Mouse (Mus musculus): ENCODE measurements around the gene Arid5b.
A peak's percentile ranks its signal among the peaks of the same experiment; 100 is the strongest.

Arid5b gene

DNA sequence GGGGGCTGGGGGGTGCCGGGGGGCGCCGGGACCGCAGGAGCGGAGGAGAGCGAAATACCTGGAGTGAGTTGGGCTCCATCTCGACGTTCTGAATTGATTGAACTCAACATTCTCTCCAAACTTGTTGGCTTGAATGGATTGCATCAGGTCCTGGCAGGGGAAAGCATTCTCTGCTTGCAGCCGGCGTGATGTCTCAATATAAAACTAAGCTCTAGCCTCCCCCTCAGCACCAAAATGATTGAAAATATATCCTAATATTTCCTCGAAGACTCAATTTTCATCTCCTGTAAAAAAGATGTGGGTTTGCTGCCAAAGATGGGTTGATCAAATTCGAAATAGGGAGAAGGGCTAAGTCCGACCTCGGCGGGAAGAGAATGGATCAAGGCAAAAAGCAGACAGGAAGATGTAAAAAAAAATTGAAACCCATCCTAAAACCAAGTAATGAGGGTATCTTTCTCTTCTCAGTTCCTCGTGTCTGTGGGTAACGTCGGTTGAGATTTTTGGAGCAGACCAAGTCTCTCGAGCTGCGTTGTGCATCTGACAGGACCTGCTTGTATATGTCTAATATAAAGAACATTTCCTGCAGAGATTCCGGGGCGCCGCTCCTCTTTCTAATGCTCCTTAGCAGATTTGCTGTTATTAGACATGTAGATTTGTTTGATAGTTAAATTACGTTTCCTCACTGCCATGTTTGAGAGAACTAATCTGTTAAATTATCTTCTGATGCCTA is at the start of gene Arid5b:
Gene Arid5b (minus strand): TSS at position 109 of the 730 bp plus-strand sequence.
- DNase-seq (ENCODE audit: extremely low spot score, low read depth, low spot score), result no peak

DNA sequence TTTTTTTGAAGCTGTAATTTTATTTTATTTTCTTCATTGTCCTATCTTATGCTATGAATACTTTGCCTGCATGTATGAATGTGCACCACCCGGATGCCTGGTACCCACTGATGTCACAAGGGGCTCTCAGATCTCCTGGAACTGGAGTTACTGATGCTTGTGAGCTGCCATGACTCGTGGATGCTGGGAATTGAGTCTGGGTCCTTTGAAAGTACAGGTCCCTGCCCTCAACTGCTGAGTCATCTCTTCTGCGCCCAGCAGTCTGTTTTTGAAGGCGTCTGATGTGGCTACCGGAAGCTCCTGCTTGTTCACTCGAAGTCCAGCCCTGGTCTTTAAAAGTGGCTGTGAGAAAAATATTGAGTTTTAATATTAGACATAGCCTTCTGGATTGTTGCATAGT is 46.8 kb upstream of the Arid5b start:
- DNase-seq (ENCODE audit: extremely low spot score, low read depth, low spot score), result no peak

DNA sequence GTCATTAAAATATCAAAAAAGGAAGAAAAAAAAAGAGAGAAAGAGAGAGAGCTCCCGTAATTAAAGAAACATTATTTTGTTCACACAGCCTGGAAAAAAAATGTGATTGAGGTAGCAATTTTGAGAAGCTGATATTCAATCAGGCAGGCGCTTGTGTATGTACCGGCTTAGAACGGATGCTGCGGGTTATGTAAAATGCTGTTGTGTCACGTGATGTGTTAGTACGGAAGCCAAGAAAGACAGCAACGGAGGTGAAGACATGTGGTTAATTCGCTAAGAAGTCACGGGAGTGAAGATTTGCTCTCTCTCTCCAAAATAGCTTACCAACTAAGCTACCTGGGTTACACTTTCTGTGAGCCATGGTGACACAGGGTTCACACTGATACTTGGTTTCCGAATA is 45.5 kb upstream of the Arid5b start:
- no peak for DNase-seq (ENCODE audit: extremely low spot score, low read depth, low spot score)

DNA sequence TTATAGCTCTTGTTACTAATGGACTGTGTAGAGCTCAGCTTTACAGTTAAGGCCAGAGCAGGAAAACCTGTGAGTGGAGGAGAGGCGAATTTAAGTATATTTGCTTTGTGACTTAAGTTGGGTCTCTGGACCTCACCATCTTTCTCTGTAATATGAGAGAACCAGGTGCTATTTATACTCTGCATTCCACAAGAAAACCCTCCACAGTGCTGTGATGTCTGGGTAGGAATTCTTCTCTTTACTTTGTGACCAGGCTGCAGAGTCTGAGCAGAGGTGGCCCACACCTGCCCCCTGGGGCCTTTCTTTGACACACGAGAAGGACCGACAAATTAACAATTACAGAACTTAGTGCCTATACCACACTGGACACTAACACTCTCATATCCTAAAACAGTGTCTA is 44.6 kb upstream of the Arid5b start:
- DNase-seq (ENCODE audit: extremely low spot score, low read depth, low spot score), result no peak

DNA sequence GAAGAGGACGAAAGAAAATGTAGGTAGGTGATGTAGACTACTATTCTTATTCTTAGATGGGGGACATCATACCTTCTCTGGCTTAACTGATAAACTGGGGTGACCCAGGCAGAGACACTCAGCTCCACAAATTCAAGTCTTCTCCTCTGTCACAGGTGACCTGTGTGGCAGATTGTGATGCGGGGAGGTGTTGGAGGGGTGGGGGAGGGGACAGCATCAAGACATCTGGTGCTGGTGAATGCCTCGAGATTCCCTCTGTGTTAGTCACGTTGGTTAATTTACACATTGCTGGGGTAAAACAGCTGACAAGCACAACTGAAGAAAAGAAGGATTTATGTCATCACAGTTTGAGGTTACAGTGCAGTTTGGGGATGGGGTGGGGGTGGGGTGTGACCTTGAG is 42.4 kb upstream of the Arid5b start:
- DNase-seq (ENCODE audit: extremely low spot score, low read depth, low spot score), result no peak

DNA sequence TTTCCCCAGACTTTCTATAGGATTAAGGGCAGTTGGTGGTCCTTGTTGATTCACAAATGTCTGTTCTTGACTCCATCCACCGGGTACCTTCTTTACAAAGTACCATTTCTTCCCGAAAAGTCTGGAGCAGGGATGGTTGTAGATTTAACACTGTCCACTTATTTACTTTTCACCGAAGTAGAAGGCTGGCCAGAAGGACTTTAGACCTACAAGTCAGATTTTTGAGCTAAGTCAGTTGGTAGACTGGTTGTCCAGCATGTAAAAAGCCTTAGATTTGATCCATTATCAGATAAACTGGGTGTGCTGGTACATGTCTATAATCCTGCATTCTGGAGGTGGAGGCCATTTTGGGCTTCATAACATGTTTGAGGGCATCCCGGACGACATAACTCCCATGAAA is 42.0 kb upstream of the Arid5b start:
- no peak for DNase-seq (ENCODE audit: extremely low spot score, low read depth, low spot score)

DNA sequence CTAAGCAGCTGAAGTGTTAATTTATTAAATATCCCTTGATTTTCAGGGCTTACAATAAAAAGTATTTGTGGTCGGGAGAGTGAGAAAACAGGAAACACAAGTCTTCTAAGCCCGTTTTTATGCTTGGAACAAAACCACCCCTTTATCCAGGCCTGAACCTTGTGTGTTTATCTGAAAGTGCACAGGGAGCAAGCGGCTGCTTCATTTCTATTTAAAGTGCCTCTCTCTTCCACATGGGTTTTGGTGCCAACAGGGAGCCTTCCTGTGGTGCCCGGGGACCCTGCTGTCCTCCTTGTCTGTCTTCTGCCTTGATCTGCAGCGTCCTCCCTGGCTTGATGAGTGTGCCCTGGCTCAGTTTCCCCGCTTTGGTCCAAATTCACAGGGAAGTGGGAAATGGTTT is 40.9 kb upstream of the Arid5b start:
- no peak for DNase-seq (ENCODE audit: extremely low spot score, low read depth, low spot score)

DNA sequence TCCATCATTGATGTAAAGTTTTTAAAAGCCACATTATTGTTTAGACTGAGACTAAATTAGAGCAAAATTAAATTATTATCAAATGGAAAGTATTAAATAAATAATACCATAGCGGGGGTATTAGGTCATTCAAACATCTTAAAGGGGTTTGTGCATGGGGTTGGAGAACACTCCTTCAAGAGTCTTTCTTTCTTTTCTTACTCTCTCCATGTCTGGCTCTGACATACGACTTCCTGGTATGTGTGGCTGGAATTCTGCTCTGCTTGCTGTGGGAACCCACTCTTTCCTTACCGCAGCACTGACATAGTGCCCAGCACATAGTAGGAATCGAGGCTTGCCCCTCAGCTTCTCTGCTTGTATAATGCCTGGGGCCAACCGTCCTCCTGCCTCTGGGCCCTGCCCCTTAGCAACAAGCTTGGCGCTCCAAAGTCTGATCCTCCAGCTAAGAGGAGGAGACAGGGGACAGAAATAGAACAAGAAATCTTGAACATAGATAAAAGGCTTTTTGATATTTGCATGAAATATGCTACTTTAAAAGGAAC is 40.0 kb upstream of the Arid5b start:
- no peak for DNase-seq (ENCODE audit: extremely low spot score, low read depth, low spot score)

DNA sequence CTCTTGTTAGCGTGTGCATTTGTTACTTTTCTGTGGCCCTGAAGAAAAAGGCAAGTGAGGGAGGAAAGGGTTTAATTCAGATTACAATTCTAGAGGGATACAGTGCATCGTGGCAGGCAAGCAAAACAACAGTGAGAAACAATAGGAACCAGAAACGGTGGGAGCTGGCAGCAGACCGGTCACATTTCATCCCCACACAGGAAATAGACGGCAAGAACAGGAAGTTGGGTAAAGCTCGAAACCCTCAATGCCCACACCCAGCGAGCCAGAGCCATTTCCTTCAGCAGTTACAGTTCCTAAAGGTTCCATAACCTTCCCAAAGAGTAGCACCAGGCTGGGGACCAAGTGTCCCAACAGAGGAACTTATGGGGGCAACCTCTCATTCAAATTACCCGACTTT is 34.2 kb upstream of the Arid5b start:
- DNase-seq (ENCODE audit: extremely low spot score, low read depth, low spot score), result no peak

DNA sequence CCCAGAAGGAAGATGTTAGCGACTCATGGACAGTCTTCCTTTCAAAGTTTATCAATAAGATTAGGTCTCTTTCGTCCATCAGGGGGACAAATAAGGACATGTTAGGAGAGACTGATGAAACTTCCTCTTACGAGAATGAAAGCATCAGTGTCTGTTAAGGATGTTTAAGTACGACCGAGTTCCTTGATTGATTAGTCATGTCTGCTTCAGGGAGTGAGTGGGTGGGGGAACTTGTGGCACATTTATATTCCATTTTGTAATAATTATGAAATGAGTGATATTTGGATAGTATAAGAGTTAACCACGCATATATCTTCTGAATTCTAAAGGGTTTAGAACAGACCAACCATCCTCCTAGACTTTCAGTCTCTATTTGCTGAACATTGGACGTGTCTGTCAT is 22.5 kb upstream of the Arid5b start:
- DNase-seq (ENCODE audit: extremely low spot score, low read depth, low spot score), result no peak

DNA sequence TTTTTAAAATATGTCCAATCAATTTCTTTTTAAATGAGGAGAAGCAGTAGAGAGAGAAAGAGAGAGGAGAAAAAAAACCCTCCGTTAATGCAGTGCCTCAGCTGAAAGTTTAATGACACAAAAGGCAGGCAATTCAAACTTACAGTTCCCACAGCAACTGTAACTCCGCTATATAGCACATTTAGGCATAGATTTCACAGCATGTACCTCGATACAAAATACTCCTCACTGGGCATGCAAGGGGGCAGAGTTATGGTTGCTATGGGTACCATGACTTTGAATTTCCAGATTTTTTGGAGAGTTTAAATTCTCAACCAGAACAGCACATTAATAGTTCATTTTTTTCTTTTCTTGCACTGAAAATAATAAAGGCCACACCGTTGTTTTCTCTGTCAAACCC is 10.9 kb upstream of the Arid5b start:
- DNase-seq (ENCODE audit: extremely low spot score, low read depth, low spot score), result no peak

DNA sequence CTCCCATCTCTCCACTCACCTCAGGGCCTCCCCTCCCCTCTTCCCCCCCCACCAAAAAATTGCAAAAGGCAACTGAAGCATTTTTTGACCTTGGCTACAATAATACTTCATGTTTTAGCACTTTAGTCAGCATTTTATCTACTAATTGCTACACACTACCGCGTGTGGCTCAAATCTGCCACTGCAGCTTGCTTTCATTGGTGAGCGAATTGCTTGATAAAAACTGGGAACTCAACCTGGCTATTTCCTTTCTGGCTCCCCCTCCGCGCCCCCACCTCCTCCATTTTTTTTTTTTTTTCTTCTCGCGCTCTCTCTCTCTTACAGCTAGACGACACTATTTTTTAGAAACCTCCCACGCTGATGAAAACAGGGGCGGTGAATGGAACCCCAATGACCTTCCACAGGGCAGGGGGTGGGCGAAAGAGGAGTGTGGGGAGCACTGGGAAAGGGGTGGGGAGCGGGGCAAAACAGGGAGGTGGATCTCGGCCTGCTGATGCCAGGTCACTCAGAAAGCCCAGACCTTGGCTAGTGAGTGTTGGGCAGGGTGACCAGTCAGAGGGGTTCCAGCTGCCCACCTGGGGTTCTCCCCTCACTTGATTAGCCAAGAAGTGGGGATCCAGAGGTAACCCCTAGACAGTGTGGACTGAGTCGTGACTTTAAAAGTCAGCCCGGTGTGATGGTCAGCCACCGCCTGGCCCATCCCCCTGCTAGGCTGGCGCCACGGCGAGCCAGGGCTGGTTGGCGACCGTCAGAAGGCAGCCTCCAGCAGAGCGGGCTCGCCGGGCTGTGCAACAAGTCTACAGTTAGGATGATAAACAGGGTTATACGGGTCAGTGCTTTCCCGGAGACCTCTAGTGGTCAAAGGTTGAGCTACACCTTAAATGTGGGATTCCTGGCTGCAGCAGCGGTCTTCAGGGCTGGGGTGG is 4.2 kb upstream of the Arid5b start:
- DNase-seq (ENCODE audit: extremely low spot score, low read depth, low spot score), result peak; percentile 91

DNA sequence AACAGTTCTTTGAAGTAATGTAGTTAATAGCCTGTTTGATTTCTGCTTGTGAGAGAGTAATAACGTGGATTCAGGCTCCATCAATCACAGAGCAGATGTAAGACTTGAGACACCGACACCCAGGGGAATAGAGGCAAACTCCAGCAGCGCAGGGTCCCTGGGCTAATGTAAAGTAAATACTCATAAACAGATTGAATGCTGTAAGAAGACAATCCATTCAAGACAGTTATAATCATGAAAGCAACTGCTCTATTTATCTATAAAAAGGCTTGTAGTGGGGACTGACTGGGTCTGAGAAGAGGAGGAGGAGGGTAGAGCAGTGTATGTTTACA is 3.2 kb upstream of the Arid5b start:
- DNase-seq (ENCODE audit: extremely low spot score, low read depth, low spot score), result no peak

DNA sequence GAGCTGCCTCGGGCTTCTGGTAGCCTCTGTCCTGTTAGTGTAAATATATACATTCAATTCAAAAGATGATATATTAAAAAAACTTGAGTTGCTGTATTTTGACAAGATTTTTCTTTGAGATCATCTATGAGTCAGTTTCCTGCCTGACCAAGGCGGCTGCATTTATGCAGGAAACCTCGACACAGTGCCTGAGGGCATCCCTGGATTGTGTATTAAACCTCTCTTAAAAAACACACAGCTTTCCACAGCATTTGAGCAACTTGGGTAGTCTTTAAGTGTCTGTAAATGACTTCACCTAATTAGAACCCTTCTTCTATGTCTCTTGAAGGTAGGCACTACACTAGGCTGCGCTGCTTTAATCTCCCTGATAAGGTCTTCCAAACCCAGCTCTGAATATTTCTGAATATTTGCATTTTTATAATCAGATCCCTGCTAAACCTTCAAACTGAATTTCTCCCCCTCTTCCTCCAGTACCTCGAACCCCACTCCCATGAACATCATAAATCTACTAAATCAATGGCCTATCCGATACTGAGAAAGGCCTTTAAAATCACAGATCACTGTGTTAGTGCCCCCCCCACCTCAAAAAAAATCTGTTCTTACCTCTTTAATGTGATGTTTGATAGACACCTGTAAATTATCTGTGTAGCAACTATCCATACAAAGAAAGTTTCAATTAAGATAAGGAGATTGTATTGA is 2.7 kb upstream of the Arid5b start:
- DNase-seq (ENCODE audit: extremely low spot score, low read depth, low spot score), result no peak

DNA sequence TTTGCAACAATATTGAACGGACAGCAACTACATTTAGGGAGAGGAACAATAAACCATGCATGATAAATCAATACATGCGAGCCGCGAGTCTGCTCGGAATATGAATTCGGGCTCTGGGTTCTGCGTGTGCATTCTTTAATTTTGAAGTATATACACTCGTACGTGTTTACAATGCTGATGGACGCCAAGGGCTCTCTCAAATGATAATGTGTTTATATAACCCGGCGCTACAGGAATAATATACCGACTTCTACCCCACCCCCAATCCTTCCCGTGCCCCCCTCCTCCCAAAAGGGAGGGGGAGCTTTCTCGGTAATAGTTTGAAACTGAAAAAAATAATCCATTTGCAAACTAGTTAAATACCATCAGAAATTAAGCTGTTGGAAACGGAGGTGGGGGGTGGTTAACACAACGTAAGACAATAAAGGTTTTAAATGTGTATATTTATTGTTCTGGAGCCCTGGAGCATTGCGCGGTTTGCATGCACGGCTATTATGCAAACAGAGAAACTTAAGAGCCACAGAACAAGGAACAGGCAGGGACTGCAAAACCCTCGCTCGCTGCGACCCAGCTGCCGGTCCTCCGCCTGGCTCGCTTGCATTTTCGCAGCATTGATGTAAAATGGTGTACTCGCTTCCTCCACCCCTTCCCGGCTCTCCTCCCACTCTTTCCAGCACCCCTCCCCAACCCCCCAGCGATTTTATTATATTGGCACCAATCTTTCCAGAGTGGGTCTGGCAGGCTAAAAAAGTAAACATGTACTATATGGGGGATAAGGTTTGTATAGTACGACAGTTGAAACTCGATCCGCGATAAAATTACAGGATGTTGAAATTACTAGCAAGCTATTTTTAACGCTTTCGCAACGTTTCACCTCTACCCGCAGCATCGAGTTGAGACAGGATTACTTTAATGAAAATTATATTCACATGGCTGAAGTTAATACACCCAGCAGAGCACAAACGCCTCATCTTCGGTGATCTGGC is 1.3 kb upstream of the Arid5b start:
- no peak for DNase-seq (ENCODE audit: extremely low spot score, low read depth, low spot score)

DNA sequence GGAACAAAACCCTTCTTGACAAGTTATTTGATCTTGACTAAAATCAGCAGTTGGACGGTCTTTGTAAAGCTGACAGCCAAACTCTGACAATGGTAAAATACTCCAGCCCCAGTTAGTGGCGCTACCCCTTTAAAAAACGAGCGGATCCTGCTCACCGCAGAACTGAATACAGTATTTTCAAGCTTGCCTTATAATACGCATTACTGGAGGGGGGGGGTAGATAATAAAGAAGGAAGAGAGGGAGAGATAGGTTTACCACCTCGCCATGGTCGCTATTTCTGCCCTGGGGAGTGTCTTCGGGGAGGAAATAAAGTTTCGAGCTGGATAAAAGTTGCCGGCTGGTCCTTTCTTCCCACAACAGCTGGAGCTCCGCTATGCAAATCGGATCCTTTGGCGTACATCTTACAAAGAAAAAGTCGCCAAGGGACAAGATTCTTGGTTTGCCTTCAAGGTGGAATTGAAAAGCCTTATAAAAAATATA is 829 bp downstream of the Arid5b start:
- no peak for DNase-seq (ENCODE audit: extremely low spot score, low read depth, low spot score)

DNA sequence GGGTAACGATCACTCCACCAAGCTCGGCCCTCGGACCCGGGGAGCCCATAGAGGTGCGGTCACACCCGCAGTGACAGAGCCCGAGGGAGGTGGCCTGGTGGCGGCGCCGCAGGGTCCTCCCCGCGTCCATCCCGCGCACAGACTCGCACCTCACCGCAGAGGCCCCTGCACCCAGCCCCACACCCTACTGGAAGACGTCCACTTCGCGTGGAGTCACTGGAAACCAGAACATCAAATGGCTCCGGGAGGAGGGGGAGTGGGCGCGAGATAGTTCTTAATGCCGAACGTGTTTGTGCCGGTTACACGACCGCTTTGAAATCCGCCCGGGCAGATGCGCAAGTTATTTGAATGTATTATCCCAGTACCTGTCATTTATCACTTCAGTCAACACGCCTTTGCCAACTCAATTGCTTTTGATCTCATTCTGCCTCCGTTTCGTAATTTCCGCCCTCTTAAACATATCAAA is 1.5 kb downstream of the Arid5b start:
- no peak for DNase-seq (ENCODE audit: extremely low spot score, low read depth, low spot score)

DNA sequence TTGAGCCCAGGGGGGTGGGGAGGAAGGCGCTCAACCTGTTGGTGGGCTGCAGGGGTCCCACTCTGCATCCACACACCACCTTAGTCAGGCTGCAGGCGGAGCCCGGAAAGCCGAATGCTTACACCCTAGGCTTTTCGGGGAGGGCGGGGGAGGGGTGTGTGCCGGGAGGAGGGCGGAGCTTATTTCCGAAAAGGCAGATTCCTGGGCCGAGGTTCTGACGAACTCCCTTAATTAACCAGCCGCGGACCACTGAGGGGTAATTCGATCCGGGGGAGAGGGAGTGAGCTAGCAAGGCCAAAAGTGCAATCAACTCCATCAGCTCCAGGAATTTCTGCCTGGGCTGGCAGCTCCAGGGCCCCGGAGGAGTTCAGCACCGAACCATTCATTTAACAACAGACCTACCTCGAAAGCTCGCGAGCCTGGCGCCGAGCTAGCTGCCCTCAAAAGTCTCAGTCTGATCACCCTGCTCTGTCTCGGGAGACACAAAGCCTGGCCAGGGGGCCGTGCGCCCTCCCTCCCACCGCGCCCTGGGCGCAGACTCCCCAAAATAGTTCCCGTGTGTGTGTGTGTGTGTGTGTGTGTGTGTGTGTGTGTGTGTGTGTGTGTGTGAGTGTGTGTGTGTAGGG is 2.1 kb downstream of the Arid5b start:
- no peak for DNase-seq (ENCODE audit: extremely low spot score, low read depth, low spot score)

DNA sequence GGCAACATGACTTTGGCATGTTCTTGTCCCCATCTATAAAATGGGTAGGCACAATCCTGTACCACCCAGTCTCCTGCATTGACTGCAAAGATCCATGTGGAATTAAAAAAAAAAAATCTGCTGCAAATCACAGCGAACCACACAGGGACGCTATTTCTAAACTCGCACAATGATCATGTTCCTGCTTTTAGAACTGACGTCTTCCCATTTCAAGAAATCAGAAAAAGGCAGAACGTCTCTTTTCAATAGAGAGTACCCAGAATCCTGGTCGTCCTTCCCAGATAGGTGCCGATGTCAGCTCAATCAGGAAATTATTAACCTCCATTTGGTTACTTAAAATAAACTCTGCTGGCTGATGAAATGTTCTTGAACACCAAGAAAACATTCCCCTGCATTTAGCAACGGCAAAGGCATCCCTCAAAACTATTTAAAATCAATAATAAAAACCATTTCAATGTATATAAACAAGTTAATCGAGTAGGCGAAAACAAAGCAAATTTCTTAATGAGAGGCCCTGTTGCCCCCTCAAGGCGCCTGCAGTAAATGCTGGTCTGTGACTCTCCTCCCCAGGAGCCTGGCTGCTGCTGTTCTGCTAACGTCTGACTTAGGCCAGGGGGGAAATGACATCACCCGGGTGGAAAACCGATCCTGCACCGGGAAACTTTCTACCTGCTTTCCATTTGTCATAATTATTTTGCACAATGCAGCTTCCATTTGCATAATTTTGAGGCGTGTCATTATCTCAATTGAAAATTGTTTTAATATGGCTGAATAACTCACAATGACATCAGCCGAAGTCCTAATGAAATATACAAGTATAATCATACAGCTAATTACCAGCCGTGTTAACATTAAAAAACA is 3.4 kb downstream of the Arid5b start:
- no peak for DNase-seq (ENCODE audit: extremely low spot score, low read depth, low spot score)
